Mouse (Mus musculus): ENCODE data around the gene Gabrr3. TPM values are rescaled to one million over a fixed set of nuclear protein-coding genes. Genes with fewer than 3 reads are reported as not detected.
A peak's percentile ranks its signal among the peaks of the same experiment; 100 is the strongest.
"Not testable (repeated sequence)": the region's sequence is repeated elsewhere in the genome, so short reads cannot be mapped to it uniquely, and the experiment has no call there.

Gabrr3 gene
- polyA plus RNA-seq, 1 experiment from 2014 or later, result not detected

GRCm38 (mm10) chr16:59421571-59422345, 14.6 kb downstream of the Gabrr3 start:
- no peaks in the 10 kb centered on the region for H3K36me3 ChIP-seq
- WGBS, result 50% methylated on average over 13 of the region's 13 CpGs
- no peaks in the 10 kb centered on the region for H3K4me1 ChIP-seq
- no peak overlapping the region for H3K4me2 ChIP-seq
- H3K27me3 ChIP-seq, result no peaks in the 10 kb centered on the region
- H3K9ac ChIP-seq, result no peak overlapping the region
- H3K4me3 ChIP-seq, result no peak overlapping the region
- no peak for ATAC-seq (ENCODE audit: borderline replicate concordance, extremely low read depth, low FRiP score, low TSS enrichment)
- H3K27ac ChIP-seq, result no peak overlapping the region
- H3K9me3 ChIP-seq, result no peaks in the 10 kb centered on the region

GRCm38 (mm10) chr16:59427960-59428359, 20.8 kb downstream of the Gabrr3 start:
- no peak overlapping the region for H3K27ac ChIP-seq
- no peaks in the 10 kb centered on the region for H3K27me3 ChIP-seq
- no peak overlapping the region for H3K4me2 ChIP-seq
- no peak for ATAC-seq (ENCODE audit: borderline replicate concordance, extremely low read depth, low FRiP score, low TSS enrichment)
- H3K4me1 ChIP-seq, result no peaks in the 10 kb centered on the region
- H3K4me3 ChIP-seq, result no peak overlapping the region
- no peaks in the 10 kb centered on the region for H3K9me3 ChIP-seq
- no peaks in the 10 kb centered on the region for H3K36me3 ChIP-seq
- H3K9ac ChIP-seq, result no peak overlapping the region
- WGBS, result 72% methylated on average over 7 of the region's 7 CpGs

- Histone ChIP-seq H3K27me3 (no peaks in the 10 kb centered on the region), H3K4me2 (no peak overlapping the region), H3K27ac (no peak overlapping the region), H3K36me3 (no peaks in the 10 kb centered on the region), H3K9ac (no peak overlapping the region), H3K4me1 (no peaks in the 10 kb centered on the region), H3K9me3 (no peaks in the 10 kb centered on the region), H3K4me3 (no peak overlapping the region)
- WGBS, result 78% methylated on average over 11 of the region's 11 CpGs
- ATAC-seq (ENCODE audit: borderline replicate concordance, extremely low read depth, low FRiP score, low TSS enrichment), result no peak
Measured at GRCm38 (mm10) chr16:59433181-59433580, 26.0 kb downstream of the Gabrr3 start.

- 79% methylated on average over 7 of the region's 7 CpGs for WGBS
- H3K4me3 ChIP-seq, result no peak overlapping the region
- H3K27me3 ChIP-seq, result no peaks in the 10 kb centered on the region
- no peak overlapping the region for H3K4me2 ChIP-seq
- H3K27ac ChIP-seq, result no peak overlapping the region
- no peaks in the 10 kb centered on the region for H3K4me1 ChIP-seq
- no peak for ATAC-seq (ENCODE audit: borderline replicate concordance, extremely low read depth, low FRiP score, low TSS enrichment)
- no peak overlapping the region for H3K9ac ChIP-seq
- no peaks in the 10 kb centered on the region for H3K36me3 ChIP-seq
- no peaks in the 10 kb centered on the region for H3K9me3 ChIP-seq
Measured at GRCm38 (mm10) chr16:59444880-59445559, 37.9 kb downstream of the Gabrr3 start.

- H3K27ac ChIP-seq, result no peak overlapping the region
- WGBS, result 88% methylated on average over 1 of the region's 1 CpGs
- H3K36me3 ChIP-seq, result no peaks in the 10 kb centered on the region
- no peak overlapping the region for H3K9ac ChIP-seq
- H3K4me3 ChIP-seq, result no peak overlapping the region
- no peak overlapping the region for H3K4me2 ChIP-seq
- no peaks in the 10 kb centered on the region for H3K27me3 ChIP-seq
- H3K9me3 ChIP-seq, result no peaks in the 10 kb centered on the region
- ATAC-seq (ENCODE audit: borderline replicate concordance, extremely low read depth, low FRiP score, low TSS enrichment), result no peak
- no peaks in the 10 kb centered on the region for H3K4me1 ChIP-seq
Measured at GRCm38 (mm10) chr16:59448181-59448580, 41.0 kb downstream of the Gabrr3 start.

GRCm38 (mm10) chr16:59449092-59449491, 42.0 kb downstream of the Gabrr3 start:
- H3K36me3 ChIP-seq, result no peaks in the 10 kb centered on the region
- no peak overlapping the region for H3K4me2 ChIP-seq
- no peak overlapping the region for H3K27ac ChIP-seq
- no peak for ATAC-seq (ENCODE audit: borderline replicate concordance, extremely low read depth, low FRiP score, low TSS enrichment)
- H3K4me3 ChIP-seq, result no peak overlapping the region
- H3K27me3 ChIP-seq, result no peaks in the 10 kb centered on the region
- no peaks in the 10 kb centered on the region for H3K9me3 ChIP-seq
- H3K4me1 ChIP-seq, result no peaks in the 10 kb centered on the region
- H3K9ac ChIP-seq, result no peak overlapping the region

GRCm38 (mm10) chr16:59451813-59452212, 44.7 kb downstream of the Gabrr3 start:
- Histone ChIP-seq H3K4me2 (no peak overlapping the region), H3K27me3 (no peaks in the 10 kb centered on the region), H3K4me1 (no peaks in the 10 kb centered on the region), H3K27ac (no peak overlapping the region), H3K36me3 (no peaks in the 10 kb centered on the region), H3K4me3 (no peak overlapping the region), H3K9ac (no peak overlapping the region), H3K9me3 (no peaks in the 10 kb centered on the region)
- no peak for ATAC-seq (ENCODE audit: borderline replicate concordance, extremely low read depth, low FRiP score, low TSS enrichment)
- WGBS, result 86% methylated on average over 5 of the region's 5 CpGs

GRCm38 (mm10) chr16:59459259-59459861, 52.2 kb downstream of the Gabrr3 start:
- not testable (repeated sequence) for H3K9ac ChIP-seq, H3K4me2 ChIP-seq, H3K27me3 ChIP-seq, H3K36me3 ChIP-seq, H3K9me3 ChIP-seq, H3K4me1 ChIP-seq, H3K4me3 ChIP-seq, H3K27ac ChIP-seq
- ATAC-seq (ENCODE audit: borderline replicate concordance, extremely low read depth, low FRiP score, low TSS enrichment), result peak; percentile 42
- 72% methylated on average over 5 of the region's 5 CpGs for WGBS

GRCm38 (mm10) chr16:59463567-59463966, 56.4 kb downstream of the Gabrr3 start:
- H3K9me3 ChIP-seq, result no peaks in the 10 kb centered on the region
- ATAC-seq (ENCODE audit: borderline replicate concordance, extremely low read depth, low FRiP score, low TSS enrichment), result no peak
- no peak overlapping the region for H3K4me3 ChIP-seq
- H3K4me2 ChIP-seq, result no peak overlapping the region
- no peaks in the 10 kb centered on the region for H3K4me1 ChIP-seq
- H3K27ac ChIP-seq, result no peak overlapping the region
- no peak overlapping the region for H3K9ac ChIP-seq
- H3K27me3 ChIP-seq, result no peaks in the 10 kb centered on the region
- no peaks in the 10 kb centered on the region for H3K36me3 ChIP-seq
- 73% methylated on average over 4 of the region's 4 CpGs for WGBS

- no peak overlapping the region for H3K4me3 ChIP-seq
- no peaks in the 10 kb centered on the region for H3K36me3 ChIP-seq
- no peak overlapping the region for H3K4me2 ChIP-seq
- no peaks in the 10 kb centered on the region for H3K4me1 ChIP-seq
- H3K9me3 ChIP-seq, result no peaks in the 10 kb centered on the region
- H3K9ac ChIP-seq, result no peak overlapping the region
- 76% methylated on average over 6 of the region's 6 CpGs for WGBS
- no peak for ATAC-seq (ENCODE audit: borderline replicate concordance, extremely low read depth, low FRiP score, low TSS enrichment)
- no peak overlapping the region for H3K27ac ChIP-seq
- no peaks in the 10 kb centered on the region for H3K27me3 ChIP-seq
Measured at GRCm38 (mm10) chr16:59463973-59464372, 56.8 kb downstream of the Gabrr3 start.

- no peaks in the 10 kb centered on the region for H3K36me3 ChIP-seq
- H3K27me3 ChIP-seq, result no peaks in the 10 kb centered on the region
- H3K27ac ChIP-seq, result no peak overlapping the region
- peaks cover 7% of the 10 kb centered on the region; the same call in 1 of the 2 replicates for H3K4me1 ChIP-seq
- no peak overlapping the region for H3K9ac ChIP-seq
- no peak overlapping the region for H3K4me2 ChIP-seq
- H3K9me3 ChIP-seq, result no peaks in the 10 kb centered on the region
- 79% methylated on average over 1 of the region's 1 CpGs for WGBS
- ATAC-seq (ENCODE audit: borderline replicate concordance, extremely low read depth, low FRiP score, low TSS enrichment), result no peak
- no peak overlapping the region for H3K4me3 ChIP-seq
Measured at GRCm38 (mm10) chr16:59469846-59470245, 62.7 kb downstream of the Gabrr3 start.

GRCm38 (mm10) chr16:59471637-59472278, 64.6 kb downstream of the Gabrr3 start, which contains the start of gene Riox2:
Gene Riox2, plus strand, starts transcription at chr16:59471775.
- ATAC-seq (ENCODE audit: borderline replicate concordance, extremely low read depth, low FRiP score, low TSS enrichment), result peak; percentile 94
- H3K4me1 ChIP-seq, result peaks cover 7% of the 10 kb centered on the region; the same call in 1 of the 2 replicates
- H3K36me3 ChIP-seq, result no peaks in the 10 kb centered on the region; the same call in 1 of the 2 replicates
- H3K9ac ChIP-seq, result peak within 1 kb of the TSS; percentile 51
- peak within 1 kb of the TSS; percentile 54; the same call in 1 of the 2 replicates for H3K27ac ChIP-seq
- no peaks in the 10 kb centered on the region for H3K9me3 ChIP-seq
- H3K4me2 ChIP-seq, result peak within 1 kb of the TSS; percentile 69
- H3K27me3 ChIP-seq, result no peaks in the 10 kb centered on the region
- 2% methylated on average over 52 of the region's 56 CpGs for WGBS
- peak within 1 kb of the TSS; percentile 60 for H3K4me3 ChIP-seq

Measured in lung, embryonic 15.5 days (tissue).